Mouse (Mus musculus): ENCODE measurements at regions not wholly inside any gene's neighbourhood (a gene's known extent, or its start where the extent isn't known, plus 50 kb on each side); places are given as distances from the start of the nearest gene placed in this dataset.
"Not testable (repeated sequence)": the region's sequence is repeated elsewhere in the genome, so short reads cannot be mapped to it uniquely, and the experiment has no call there.

DNA sequence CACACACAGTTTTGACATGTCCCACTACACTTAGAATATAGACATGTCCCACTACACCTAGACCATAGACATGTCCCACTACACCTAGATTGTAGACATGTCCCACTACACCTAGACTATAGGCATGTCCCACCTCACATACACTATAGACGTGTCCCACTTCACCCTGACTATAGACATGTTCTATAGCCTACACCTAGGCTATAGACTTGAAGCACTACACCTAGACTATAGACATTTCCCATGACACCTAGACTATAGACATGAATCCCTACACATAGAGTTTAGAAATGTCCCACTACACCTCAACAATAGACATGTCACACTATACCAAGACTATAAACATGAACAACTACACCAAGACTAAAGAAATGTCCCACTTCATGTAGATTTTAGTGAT is 2580.9 kb downstream of the Gm37988 start:
- no peak for DNase-seq (ENCODE audit: low spot score in 2 of 2)

DNA sequence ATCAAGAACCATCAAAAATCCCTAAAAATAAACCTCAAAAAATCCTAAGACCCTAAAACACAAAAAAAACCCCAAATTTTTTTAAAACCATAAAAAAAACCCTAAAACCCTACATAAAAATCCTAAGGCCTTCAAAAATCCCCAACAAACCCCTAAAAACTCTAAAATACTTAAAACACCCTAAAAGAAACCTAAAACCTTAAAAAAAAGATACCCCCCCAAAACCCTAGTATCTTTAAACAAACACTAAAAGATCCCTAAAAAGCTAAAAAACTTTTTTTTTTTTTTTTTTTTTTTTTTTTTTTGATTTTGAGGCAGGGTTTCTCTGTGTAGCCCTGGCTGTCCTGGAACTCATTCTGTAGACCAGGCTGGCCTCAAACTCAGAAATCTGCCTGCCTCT is 2585.8 kb downstream of the Gm37988 start:
- DNase-seq (ENCODE audit: low spot score in 2 of 2): no peak

DNA sequence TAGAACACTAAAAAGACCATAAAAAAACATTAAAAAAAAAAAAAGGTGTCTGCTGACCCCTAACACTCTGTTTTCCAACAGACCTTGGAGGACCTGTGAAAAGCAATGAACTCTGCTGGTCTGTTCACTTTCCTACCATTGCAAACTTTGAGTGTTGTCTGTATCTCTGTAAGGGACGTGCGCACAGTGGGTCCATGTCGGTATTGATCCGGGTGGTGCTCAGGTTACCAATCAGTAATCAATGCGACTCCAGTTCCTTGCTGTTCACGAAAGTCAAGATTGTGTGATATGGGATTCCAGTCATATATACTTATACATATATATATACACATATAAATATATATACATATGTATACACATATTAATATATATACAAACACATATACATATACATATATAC is 2586.5 kb downstream of the Gm37988 start:
- no peak for DNase-seq (ENCODE audit: low spot score in 2 of 2)

DNA sequence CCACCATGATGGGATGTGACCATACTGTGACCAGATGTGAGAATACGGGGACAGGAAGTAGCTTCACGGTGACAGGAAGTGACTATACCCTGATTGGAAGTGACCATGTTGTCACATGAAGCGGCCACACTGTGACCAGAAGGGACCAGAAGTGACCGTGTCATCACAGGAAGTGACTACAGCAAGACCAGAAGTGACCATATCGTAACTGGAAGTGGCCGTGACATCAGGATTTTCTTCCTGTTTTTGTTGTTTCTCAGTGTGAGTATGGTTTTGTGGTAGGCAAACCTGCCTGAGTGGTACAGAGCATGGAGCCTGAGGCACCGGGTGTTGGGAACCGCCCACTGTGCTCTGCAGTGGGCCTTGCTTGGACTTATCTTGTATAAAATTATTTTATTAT is 2587.8 kb downstream of the Gm37988 start:
- DNase-seq (ENCODE audit: low spot score in 2 of 2): no peak

DNA sequence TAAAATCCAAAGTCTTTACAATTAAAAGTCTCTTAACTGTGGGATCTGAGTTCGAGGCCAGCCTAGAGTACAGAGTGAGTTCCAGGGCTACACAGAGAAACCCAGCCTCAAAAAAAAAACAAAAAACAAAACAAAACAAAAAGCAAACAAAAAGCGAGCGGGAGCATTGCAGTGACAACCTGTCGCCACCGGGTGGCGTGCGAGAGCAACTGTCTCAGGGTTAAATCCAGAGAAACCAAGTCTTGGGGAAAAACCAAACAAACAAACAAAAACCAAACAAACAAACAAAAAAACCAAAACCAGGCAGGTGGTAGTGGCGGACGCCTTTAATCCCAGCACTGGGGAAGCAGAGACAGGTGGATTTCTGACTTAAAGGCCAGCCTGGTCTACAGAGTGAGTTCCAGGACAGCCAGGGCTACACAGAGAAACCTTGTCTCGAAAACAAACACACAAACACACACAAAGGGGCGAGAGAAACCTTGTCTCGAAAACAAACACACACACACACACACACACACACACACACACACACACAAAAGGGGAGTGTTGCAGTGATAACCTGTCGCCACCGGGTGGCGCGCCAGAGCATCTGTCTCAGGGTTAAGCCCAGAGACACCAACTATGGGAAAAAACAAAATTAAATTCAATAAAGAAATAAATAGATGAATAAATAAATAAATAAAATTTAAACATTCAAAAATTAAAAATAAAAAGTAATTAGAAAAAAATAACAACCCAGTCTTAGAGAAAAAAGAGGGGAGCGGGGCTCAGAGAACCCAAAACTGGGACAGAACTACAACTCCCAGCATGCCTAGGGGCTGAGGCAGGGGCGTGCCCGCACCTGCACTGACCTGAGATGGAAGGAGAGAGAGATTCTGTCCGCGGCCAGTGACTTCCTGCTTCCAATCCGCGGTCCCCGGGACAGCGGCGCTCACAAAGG is 2589.4 kb downstream of the Gm37988 start:
- peak; percentile 31 to 53 for DNase-seq (ENCODE audit: low spot score in 2 of 2)

DNA sequence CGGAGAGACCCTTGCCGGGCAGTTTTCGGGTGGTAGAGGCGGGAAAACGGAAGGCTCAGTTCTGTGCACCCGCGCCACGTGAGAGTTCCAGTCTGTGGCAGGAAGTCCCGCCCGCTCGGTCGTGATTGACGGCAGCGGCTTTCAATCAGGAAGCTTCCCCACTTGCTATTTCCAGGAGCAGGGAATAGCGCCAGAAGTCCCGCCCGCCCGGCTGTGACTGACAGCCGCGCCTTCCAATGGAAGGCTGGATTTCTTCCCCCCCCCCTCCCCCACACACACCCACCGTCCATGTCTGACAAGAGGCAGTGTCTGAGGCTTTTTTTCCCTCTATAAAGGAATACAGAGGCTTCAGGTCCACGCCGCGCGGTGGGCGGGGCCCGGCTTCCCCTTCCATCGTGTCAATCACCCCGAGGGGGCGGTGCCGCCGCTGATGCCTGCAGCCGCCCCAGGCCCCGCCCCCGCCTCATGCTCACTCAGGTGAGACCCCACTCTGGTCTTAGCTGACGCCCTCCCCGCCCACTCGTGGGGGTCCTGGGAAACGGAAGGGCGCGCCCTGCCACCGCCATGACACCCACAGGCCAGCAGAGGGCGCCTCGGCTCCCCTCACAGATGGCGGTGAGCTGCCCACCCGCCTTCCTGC is 2590.2 kb downstream of the Gm37988 start:
- DNase-seq (ENCODE audit: low spot score in 2 of 2): peak; percentile 97 to 98

DNA sequence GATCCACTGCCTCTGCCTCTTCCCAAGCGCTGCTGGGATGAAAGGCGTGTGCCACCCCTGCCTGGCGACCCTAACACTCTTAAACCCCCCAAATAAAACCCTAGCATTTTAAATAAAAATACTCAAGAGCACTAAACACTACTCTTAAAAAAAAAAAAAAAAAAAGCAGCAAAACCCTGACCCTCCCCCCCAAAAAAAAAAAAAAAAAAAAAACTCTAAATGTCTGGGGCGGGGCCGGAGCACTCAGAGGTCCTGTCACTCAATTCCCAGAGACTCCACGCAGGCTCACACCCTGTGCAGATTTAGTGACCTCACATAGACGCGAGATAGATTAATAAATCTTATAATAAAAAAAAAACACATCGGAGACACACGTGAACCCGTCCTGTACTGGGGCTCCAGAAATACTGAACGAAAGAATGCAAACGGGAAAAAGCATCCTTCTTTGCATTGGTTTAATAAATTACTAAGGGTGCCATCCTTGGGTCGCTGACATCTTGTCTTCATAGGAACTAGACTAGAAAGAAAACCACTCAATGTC is 2591.1 kb downstream of the Gm37988 start:
- DNase-seq (ENCODE audit: low spot score in 2 of 2): no peak

DNA sequence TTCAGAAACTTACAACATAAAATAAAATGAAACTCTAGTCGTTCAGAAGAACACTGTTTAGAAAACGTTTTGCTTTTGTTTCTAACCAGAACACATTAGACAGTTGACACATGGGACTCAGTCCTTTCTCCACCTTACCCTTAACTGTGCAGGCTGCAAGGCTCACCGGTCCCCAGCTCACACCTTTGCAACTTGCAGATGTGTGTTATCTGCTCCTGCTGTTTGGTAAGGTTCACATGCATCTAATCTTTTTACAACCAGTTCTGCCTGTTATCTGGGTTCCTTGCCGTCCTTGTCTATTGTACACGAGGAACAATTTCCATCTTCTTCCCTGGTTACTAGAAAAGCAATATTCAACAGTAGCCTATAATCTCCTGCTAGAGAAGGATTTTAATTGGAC is 2598.0 kb downstream of the Gm37988 start:
- DNase-seq (ENCODE audit: low spot score in 2 of 2): not testable (repeated sequence)

DNA sequence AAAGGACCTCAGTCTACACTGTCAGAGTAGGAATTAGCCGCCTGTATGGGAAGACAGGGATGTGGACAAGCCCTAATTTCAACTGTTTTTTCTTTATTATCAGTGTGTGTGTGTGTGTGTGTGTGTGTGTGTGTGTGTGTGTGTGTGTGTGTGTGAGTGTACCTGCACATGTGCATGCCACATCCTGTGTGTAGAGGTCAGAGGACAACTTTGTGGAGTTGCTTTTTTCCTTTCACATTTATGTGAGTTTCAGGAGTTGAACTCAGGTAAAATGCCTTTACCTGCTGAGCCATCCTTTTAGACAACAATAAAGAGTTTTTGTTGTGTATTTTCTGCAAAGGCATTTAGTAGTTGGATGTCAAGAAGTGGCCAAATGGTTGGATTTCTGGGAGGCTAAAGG is 2606.8 kb downstream of the Gm37988 start:
- no peak for DNase-seq (ENCODE audit: low spot score in 2 of 2)

DNA sequence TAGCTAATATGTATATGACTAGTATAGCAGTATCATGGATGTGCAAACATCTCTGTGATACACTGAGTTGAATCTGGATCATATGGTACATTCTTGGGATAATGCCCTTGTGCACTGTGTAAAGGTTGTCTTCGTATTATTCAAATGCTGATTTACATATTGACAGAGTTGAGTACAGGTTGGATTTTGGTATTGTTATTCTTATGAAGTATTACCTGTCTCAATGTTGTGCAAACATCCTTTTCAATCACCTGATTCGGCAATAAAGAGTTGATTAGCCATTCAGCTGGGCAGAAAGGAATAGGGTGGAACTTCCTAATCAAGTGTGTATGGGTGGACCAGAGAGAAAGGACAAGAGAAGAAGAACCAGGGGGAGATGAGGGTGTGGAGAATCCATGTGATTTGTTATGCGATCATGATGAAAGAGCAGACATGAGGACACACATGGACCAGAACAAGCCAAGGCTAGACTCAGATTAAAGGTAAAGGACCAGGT is 2644.0 kb downstream of the Gm37988 start:
- no peak for DNase-seq (ENCODE audit: low spot score in 2 of 2)

DNA sequence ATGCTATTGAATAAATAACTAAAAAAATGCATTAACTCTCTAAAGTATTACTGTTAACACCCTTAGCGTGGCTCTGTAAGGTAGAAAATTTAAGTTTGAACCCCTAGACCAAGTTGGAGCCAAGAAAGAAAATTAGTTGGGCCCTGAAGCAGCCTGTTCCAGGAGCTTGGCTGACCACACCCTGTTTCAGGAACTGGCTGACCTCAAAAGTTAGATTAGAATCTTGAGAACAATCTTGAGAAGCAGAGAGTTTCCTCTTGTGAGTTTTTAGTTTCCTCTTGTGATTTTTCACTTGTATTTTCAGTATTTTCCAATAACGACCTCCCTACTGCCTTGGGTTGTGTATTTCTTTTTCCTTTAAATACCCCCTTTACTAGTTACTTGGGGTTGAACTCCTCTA is 2647.2 kb downstream of the Gm37988 start:
- no peak for DNase-seq (ENCODE audit: low spot score in 2 of 2)

DNA sequence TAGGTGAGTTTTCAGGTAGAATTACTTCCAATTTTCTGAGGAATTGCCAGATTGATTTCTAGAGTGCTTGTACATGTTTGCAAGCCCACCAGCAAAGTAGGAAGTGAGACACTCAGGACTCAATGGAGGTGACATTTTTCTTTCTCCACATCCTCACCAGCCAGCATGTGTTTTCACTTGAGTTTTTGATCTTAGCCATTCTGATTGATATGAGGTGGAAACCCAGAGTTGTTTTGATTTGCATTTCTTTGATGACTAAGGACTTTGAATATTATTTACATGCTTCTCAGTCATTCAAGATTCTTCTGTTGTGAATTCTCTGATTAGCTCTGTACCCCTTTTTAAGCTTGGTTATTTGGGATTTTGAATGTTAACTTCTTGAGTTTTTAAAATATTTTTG is 2650.2 kb downstream of the Gm37988 start:
- no peak for DNase-seq (ENCODE audit: low spot score in 2 of 2)

DNA sequence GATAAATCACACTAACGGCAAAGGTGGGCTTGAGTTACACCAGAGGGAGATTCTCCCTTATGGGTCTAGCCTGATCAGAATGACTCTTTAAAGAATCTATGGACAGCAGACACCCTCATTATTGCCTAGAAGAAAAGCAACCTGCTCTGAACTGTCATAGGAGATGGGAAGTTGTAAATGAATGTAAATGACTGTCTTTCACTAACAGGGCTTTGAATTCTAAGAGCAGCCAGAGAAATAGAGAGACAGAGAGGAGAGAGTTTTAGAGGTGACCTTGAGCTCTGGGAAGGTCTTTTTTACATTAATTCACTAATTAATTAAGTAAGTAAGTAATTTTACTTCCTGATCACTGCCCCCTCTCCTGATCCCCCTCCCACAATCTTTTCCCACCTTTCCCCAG is 2686.4 kb downstream of the Gm37988 start:
- no peak for DNase-seq (ENCODE audit: low spot score in 2 of 2)

DNA sequence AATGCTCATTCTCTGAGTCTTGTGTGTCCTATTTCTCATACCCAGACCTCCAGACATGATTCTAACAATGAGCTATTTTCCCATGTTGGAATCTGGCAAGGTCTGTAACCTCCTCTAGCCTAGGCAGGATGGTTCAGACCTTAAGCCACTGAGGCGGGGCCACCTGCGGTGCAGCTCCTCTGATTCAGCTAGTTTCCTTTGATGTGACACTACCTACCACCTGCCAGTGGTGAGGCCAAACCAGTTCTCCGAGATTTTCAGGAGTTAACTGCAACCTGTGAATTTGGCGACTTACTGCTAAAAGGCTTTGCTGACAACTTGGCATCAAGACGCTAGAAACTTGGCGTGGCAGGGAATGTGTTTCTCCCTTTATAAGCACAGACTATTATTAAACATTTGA is 2691.3 kb downstream of the Gm37988 start:
- no peak for DNase-seq (ENCODE audit: low spot score in 2 of 2)

DNA sequence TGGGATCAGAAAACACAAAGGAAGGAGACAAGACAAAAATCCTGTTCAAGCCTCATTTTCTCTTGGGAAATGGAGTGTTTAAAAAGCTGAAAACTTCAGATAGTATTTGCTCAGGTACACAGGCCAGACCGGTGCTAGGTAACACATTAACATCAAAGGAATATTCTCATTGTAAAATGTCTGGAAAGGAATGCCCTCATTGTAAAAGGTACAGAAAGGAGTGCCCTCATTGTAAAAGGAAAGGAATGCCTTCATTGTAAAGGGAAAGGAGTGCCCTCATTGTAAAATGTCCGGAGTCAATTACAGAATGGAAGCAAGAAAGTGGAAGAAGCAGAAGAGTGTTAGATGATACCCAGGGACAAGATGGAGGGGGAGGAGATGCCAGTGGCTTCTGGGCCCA is 2694.7 kb downstream of the Gm37988 start:
- no peak for DNase-seq (ENCODE audit: low spot score in 2 of 2)

DNA sequence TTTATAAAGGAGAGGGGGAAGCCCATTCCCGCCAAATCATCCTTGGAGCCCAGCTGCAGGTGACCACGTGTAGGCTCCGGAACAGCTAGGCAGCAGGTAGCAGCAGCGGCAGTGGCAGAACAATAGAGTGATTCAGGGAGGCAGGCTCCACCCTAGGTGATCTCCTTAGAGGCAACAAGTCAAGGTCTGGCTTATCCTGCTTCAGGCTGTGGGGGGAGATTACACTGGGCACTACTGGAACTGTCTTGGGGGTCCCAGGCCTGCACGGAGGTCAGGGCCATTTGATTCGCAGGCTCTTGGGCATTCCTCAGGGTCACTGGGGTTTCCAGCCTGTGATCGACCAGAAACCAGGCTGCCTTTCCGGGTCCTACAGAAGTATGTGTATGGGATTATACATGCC is 2711.1 kb downstream of the Gm37988 start:
- DNase-seq (ENCODE audit: low spot score in 2 of 2): no peak

DNA sequence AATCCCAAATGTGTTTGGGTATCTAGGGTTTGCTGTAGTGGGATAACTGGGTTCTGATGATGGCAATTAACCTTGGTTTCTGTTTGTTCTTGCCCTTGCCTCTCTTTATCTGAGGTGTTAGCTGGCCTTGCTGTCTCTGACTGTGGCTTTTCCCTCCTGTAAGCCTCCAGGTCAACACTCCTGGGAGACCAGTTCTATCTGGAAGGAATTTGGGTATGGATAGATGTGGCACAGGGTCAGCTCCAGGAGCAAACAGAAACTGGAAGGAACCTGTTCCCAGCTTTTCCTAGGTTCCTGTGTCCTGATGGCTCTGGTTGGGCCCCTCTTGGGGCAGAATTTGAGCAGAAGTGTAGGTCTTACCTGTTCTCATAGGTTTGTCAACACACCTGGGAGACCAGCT is 2725.8 kb downstream of the Gm37988 start:
- DNase-seq (ENCODE audit: low spot score in 2 of 2): no peak

DNA sequence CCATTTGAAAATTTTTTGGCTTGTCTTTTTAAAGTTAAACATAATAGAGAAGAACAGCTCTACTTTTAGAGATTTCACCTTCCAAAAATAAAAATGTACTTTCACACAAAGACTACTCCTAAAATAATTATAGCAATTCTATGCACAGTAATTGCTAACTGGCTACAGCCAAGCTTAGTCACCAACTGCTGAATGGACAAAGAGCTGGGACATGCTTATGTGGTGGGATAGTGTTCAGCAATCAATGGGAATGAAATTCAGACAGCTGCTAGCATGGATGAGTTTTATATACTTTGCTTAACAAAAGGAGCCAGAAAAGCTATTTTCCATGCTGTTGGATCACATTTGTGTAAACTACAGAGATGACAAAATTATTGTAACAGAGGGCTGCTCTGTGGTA is 2727.5 kb downstream of the Gm37988 start:
- peak; percentile 3 to 36 for DNase-seq (ENCODE audit: low spot score in 2 of 2)

DNA sequence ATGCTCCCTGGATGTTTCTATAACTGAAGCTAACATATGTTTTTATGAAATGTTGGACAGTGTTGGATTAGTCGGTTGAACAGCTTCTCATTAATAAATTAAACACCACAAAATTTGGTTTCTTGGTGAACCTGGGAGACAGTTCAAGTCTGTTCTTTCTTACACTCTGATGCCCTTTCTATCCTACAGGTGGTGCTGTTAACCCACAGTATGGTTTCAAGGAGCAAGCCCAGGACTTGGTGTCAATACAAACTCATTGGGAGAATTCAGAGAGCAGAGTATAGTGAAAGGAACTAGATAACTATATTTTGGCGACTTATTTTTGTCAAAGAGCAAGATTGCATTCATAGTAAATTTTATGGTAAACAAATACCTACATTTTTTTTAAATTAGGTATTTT is 2735.8 kb downstream of the Gm37988 start:
- no peak for DNase-seq (ENCODE audit: low spot score in 2 of 2)

DNA sequence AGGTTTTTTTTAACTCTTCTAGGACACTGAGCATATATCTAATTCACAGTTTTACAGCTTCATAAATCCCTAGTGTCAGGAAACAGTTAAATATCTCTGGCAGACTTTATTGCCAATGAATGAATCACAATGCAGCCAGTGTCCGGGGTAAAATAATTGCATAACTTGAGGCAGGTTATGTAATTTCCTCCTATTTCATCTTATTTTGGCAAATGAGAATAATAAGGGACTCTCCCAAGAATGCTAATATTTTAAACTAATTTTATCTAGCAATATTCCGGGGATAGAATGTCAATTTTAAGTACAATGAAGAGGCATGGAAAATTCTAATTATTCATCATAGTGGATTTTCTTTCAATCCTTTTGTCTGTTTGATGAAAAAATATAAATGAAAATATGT is 2740.6 kb downstream of the Gm37988 start:
- no peak for DNase-seq (ENCODE audit: low spot score in 2 of 2)

DNA sequence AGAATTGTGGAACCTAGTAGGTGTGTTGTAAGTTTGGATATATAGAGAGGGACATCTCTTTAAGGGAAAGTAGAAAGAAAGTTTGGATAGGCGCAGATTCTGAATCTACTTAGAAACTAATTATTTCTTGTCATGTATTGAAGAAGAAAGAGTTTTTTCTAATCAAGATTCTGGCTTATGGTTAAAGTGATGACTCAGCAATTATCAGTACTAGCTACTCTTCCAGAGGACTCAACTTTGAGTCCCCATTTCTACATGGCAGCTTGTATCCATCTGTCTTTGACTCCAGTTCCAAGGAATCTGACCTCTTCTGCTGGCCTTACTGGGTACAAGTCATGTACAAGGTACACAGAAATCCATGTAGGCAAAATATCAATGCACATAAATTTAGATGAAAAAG is 2767.1 kb downstream of the Gm37988 start:
- no peak for DNase-seq (ENCODE audit: low spot score in 2 of 2)

DNA sequence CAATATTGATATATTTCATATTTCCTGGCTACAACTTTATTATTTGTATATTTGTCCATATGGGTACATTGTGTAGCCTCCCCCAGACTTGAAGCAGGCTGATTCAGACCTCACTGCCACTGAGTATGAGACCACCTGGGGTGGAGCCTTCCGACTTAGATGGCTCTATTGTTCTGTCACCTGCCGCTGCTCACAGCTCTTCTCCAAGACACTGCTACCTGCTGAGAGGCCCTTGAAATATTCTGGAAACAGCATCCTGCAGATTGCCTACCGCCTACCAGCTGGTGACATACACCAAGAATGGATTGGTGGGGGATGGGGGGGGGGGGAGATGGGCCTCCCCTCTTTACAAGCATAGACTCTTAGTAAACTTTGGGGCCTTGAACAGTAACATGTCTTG is 2778.7 kb downstream of the Gm37988 start:
- DNase-seq (ENCODE audit: low spot score in 2 of 2): no peak

DNA sequence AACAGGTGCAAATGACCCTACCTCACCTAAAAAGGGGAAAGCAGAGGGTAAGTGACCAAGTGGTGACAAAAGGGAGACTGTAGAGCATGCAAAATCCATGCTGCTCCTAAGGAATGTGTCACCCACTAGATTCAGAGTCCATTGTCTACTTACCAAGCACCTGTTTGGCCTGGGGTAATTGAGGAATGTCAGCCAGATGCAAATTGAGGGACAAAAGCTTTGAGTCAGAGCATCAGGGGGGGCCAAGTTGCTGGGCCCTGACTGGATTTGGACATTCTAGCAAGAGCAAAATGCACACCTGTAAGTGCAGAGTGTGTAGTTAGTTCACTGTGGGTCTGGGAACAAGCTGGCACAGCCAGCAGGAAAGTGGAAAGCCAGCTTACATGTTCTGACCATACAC is 2783.6 kb downstream of the Gm37988 start:
- DNase-seq (ENCODE audit: low spot score in 2 of 2): no peak

All from frontal cortex, postnatal 36 days (tissue).